Mouse (Mus musculus): ENCODE measurements around the gene Ablim2.

- TF ChIP-seq CTCF (IDR thresholded peaks at IDR 0.05; ENCODE audit: control insufficient read depth, insufficient read depth, low read length) (peak; percentile 76), POLR2A (IDR thresholded peaks at IDR 0.05; ENCODE audit: borderline replicate concordance, control insufficient read depth, low read depth, low read length) (no peak)
Measured at GRCm38 (mm10) chr5:35870408-35871012, 112.8 kb downstream of the Ablim2 start.

All from bone marrow, adult 2 months (tissue).